Mouse (Mus musculus) ES-E14 (cell line): ENCODE measurements at regions not wholly inside any gene's neighbourhood (a gene's known extent, or its start where the extent isn't known, plus 50 kb on each side); places are given as distances from the start of the nearest gene placed in this dataset.
A peak's percentile ranks its signal among the peaks of the same experiment; 100 is the strongest.

Experiments
- DNase-seq: peaks from one replicate; pipeline ENCODE4 v3.0.0-alpha.2; 2013; ENCODE audit warnings: low read depth, low spot score
- H3K27ac ChIP-seq: 2 replicates; pipeline ENCODE4 v1.5.1; 2012; ENCODE audit warnings: low read depth, mild to moderate bottlenecking, low read length, moderate library complexity, mixed read lengths; ENCODE audit not compliant: poor library complexity, insufficient read depth, severe bottlenecking
- H3K36me3 ChIP-seq: 2 replicates; pipeline ENCODE4 v1.6.1; 2012; ENCODE audit warnings: mild to moderate bottlenecking, low read length, moderate library complexity, mixed read lengths; ENCODE audit not compliant: control insufficient read depth, poor library complexity, insufficient read depth, severe bottlenecking
- H3K4me1 ChIP-seq, 2 experiments: fragments of 150-350 bp in 1 of 2; sonication (generic) in 1 of 2; 2 replicates each; pipeline ENCODE4 v1.6.1; 2012; ENCODE audit warnings: low read length in 2 of 2, mild to moderate bottlenecking in 1 of 2, mixed read lengths in 1 of 2; ENCODE audit not compliant: control insufficient read depth in 2 of 2, insufficient read depth in 2 of 2, poor library complexity in 1 of 2
- H3K4me3 ChIP-seq, 2 experiments: fragments of 150-350 bp in 1 of 2; sonication (generic) in 1 of 2; 2 replicates each; pipeline ENCODE4 v1.5.1; 2012; ENCODE audit warnings: low read length in 2 of 2, low read depth in 1 of 2, mild to moderate bottlenecking in 1 of 2, mixed read lengths in 1 of 2; ENCODE audit not compliant: insufficient read depth in 1 of 2, poor library complexity in 1 of 2, severe bottlenecking in 1 of 2
- H3K9ac ChIP-seq: 2 replicates; pipeline ENCODE4 v1.6.1; 2012; ENCODE audit warnings: low read depth, mild to moderate bottlenecking, low read length, mixed read lengths; ENCODE audit not compliant: poor library complexity, insufficient read depth, severe bottlenecking
- H3K9me3 ChIP-seq: fragments of 150-350 bp; sonication (generic); 2 replicates; pipeline ENCODE4 v1.6.1; 2012; ENCODE audit warnings: low read depth, mild to moderate bottlenecking, low read length; ENCODE audit not compliant: control insufficient read depth, insufficient read depth
- CHD2 ChIP-seq: IDR thresholded peaks from 2 replicates; pipeline ENCODE4 v1.6.1; 2014; ENCODE audit warnings: mild to moderate bottlenecking, low read depth, low read length, inconsistent platforms
- HCFC1 ChIP-seq: IDR thresholded peaks from 2 replicates; pipeline ENCODE4 v1.6.1; 2012; ENCODE audit warnings: low read length, inconsistent platforms, borderline replicate concordance; ENCODE audit not compliant: insufficient read depth
- MAFK ChIP-seq: IDR thresholded peaks from 2 replicates; pipeline ENCODE4 v1.6.1; 2014; ENCODE audit warnings: mild to moderate bottlenecking, low read depth, low read length, inconsistent platforms; ENCODE audit not compliant: insufficient read depth
- ZC3H11A ChIP-seq: IDR thresholded peaks from 2 replicates; pipeline ENCODE4 v1.6.1; 2012; ENCODE audit warnings: low read depth, mild to moderate bottlenecking, inconsistent platforms, low read length, borderline replicate concordance
- ZNF384 ChIP-seq: IDR thresholded peaks from 2 replicates; pipeline ENCODE4 v1.6.1; 2012; ENCODE audit warnings: low read depth, low read length, inconsistent platforms
- in situ Hi-C, 2 experiments: fragments of 600-800 bp; cut with MboI; formaldehyde crosslinking; loops; one replicate each; pipeline ENCODE4 v1.15.1; 2025; ENCODE audit warnings: low sequenced_read_pairs in 2 of 2, inconsistent platforms in 1 of 2; ENCODE audit not compliant: unreplicated experiment in 2 of 2

- no peak overlapping the region for H3K9ac ChIP-seq
- no peak overlapping the region for H3K27ac ChIP-seq
- TF ChIP-seq ZC3H11A (no peak), HCFC1 (no peak)
- H3K4me1 ChIP-seq = no peaks in the 10 kb centered on the region
- no peaks in the 10 kb centered on the region for H3K36me3 ChIP-seq
- H3K9me3 ChIP-seq = no peaks in the 10 kb centered on the region
- in situ Hi-C loops = no loop called here
- no peak for DNase-seq
- H3K4me3 ChIP-seq = no peak overlapping the region
Observed at GRCm38 (mm10) chr11:110723971-110724370, 243.9 kb upstream of the Kcnj16 start.

GRCm38 (mm10) chr11:110727357-110727961 is 240.4 kb upstream of the Kcnj16 start:
- no peaks in the 10 kb centered on the region for H3K36me3 ChIP-seq
- H3K9me3 ChIP-seq = no peaks in the 10 kb centered on the region
- no peak for TF ChIP-seq CHD2
- TF ChIP-seq MAFK = no peak
- no peak for TF ChIP-seq ZC3H11A
- TF ChIP-seq ZNF384 = no peak
- no peak for TF ChIP-seq HCFC1
- no peak overlapping the region for H3K27ac ChIP-seq
- in situ Hi-C loops = no loop called here
- H3K9ac ChIP-seq = no peak overlapping the region
- DNase-seq = no peak
- no peak overlapping the region for H3K4me3 ChIP-seq
- H3K4me1 ChIP-seq = no peaks in the 10 kb centered on the region

DNA sequence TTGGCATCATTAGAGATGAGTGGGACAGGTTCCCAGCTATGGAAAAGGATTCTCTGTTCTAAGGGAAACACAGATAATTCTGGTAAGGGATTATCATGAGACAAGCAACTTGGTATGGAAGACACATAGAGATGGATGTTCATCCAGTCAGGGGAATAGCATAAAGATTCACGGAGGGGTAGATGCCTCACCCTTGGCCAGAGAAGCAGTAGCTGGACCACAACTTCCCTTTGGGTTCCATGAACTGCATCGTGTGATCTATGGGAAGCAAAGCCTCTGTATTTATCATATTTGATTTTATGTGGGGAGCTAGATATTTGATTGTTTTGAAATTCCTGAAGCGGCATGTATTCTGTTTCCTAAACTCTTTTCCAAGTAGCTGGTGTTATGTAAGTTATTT is 236.3 kb upstream of the Kcnj16 start:
- no peak overlapping the region for H3K4me3 ChIP-seq
- H3K9me3 ChIP-seq = no peaks in the 10 kb centered on the region
- DNase-seq = no peak
- no peaks in the 10 kb centered on the region for H3K4me1 ChIP-seq
- in situ Hi-C loops = no loop called here
- no peak overlapping the region for H3K27ac ChIP-seq
- TF ChIP-seq HCFC1 = no peak
- TF ChIP-seq ZC3H11A = no peak
- no peak for TF ChIP-seq CHD2
- no peak for TF ChIP-seq ZNF384
- TF ChIP-seq MAFK = no peak
- H3K36me3 ChIP-seq = no peaks in the 10 kb centered on the region
- no peak overlapping the region for H3K9ac ChIP-seq

DNA sequence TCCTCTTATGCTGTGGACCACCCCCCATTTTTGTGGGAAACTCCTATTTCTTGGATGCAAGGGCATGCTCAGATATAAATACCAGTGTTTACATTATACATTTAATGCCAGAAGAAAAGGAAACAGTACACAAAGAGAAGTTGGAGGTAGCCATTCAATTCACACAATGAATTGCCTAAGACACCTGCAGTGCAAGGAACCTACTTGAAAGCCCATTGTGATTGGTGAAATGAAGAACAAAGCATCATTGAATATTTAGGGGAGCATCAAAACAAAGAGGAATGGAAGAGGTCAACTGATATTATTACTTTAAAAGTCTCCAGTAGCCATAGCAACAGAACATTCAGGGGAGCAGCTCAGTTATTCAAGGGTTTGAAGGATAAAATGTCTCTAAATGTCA is 193.7 kb upstream of the Kcnj16 start:
- Histone ChIP-seq H3K4me1 (no peaks in the 10 kb centered on the region), H3K36me3 (no peaks in the 10 kb centered on the region), H3K9ac (no peak overlapping the region), H3K9me3 (no peaks in the 10 kb centered on the region), H3K27ac (no peak overlapping the region), H3K4me3 (no peak overlapping the region)
- in situ Hi-C loops = no loop called here
- TF ChIP-seq CHD2 (no peak), HCFC1 (no peak), ZC3H11A (no peak), MAFK (no peak), ZNF384 (no peak)
- no peak for DNase-seq

DNA sequence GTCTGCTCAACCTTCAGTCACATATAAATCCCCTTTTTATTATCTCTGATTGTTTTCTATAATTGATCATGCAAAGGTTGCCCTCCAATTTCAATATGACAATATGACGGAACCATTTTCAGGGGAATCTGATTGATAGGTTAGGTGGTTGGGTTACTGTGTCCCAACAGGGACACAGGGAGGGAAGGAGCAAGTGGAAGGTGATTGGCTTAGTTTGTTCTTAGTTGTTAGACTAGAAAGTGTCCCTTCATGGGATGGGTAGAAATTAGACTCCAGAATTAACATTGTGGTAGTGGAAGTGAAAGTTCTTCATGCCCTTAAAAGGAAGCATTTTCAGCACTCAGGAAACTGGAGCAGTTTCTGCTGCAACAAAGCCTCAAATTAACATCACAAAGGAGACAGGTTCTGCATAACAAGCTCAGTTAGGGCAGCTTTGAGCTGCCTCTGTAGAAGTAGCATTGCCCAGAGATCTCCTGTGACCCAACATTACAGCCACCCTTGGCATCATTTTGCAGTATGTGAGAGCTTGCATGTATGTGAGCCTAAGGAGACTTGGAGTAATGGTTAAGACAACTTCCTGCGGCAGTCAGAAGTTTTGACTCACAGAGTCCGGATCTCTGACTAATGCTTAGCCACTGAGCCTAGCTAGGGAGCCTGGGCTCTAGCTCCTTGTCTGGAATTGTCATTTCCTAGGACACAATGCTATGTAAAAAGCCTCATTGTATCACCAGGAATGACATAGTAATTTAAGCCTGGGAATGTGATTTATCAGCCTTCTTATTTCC is 186.1 kb upstream of the Kcnj16 start:
- H3K27ac ChIP-seq = no peak overlapping the region
- DNase-seq = peak; percentile 68
- in situ Hi-C loops = no loop called here

More for the DNA sequence above, 186.1 kb upstream of the Kcnj16 start:
- Histone ChIP-seq H3K36me3 (no peaks in the 10 kb centered on the region), H3K9me3 (no peaks in the 10 kb centered on the region), H3K9ac (no peak overlapping the region), H3K4me3 (no peak overlapping the region), H3K4me1 (peaks cover 0 to 6% of the 10 kb centered on the region in 2 experiments; a peak in 2 of 4 replicates)
- TF ChIP-seq HCFC1 (no peak), MAFK (no peak), CHD2 (no peak), ZC3H11A (no peak), ZNF384 (no peak)
